18 mouse cellular contexts compared by ENCODE assay signal in the genomic region with DNA sequence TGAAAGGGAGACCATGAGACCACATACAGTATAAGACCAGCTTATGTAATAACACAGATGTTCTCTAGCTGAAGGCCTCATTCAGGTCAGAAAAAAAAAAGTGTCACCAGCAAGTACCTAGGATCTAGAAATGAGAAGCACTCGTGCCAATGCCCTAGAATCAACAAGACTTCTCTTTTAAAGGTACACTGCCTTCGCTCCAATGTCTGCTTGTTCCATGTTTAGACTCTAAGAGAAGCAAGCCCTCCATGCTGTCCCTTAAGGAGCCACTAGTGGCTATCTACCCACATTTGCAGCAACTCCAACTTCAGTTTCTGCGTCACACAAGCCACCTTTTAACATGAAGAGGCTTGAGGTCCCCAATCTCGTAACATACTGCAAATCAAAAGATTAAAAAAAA.
DNase-seq lines count a peak whose midpoint lies in the region; TF ChIP-seq lines count a peak whose summit lies in the region.
"Had no signal": no experiment of that assay in that cellular context is flagged by ENCODE, and none has a peak within 500 bp of the region (broad histone marks: within the 10 kb centered on the region; RNA-seq: fewer than 3 reads in every experiment).

No protein-coding gene starts in this region.

- peak; percentile 5; the same call in 1 of the 2 replicates for TF ChIP-seq CTCF in gastrocnemius, adult 2 months (IDR thresholded peaks at IDR 0.05)
- peak; percentile 18 for TF ChIP-seq CTCF in left cerebral cortex, adult 2 months (IDR thresholded peaks at IDR 0.05)

- peak overlapping the region; percentile 30 for H3K4me3 ChIP-seq in gastrocnemius, adult 2 months
- peak overlapping the region; percentile 87 for H3K4me3 ChIP-seq in left cerebral cortex, adult 2 months
- H3K4me3 ChIP-seq: embryonic facial prominence, embryonic 13.5 days; forebrain, embryonic 12.5 days; heart, embryonic 10.5 days; heart, embryonic 15.5 days; hindbrain, embryonic 10.5 days; hindbrain, embryonic 15.5 days had no signal

- intact Hi-C loops in gastrocnemius, adult 2 months (cut with DNase I) = loop anchor here (2.0 kb wide), 1 partner anchor 18 kb away; no protein-coding TSS in a partner anchor
- intact Hi-C loops in left cerebral cortex, adult 2 months (cut with DNase I) = no loop called here
- intact Hi-C loops in left cerebral cortex, postnatal 10 days (cut with DNase I) = no loop called here

- DNase-seq in gastrocnemius, adult 2 months = no peak
- DNase-seq in gastrocnemius, adult 8-10 months (ENCODE audit: low spot score in 2 of 2) = no peak
- no peak for DNase-seq in left cerebral cortex, adult 2 months (ENCODE audit: extremely low spot score in 1 of 2, low spot score in 2 of 2)
- DNase-seq in left cerebral cortex, postnatal 10 days (ENCODE audit: extremely low spot score in 1 of 2, low spot score in 2 of 2) = no peak
- peak; percentile 27 to 28 for DNase-seq in B cell, adult 2 months
- peak; percentile 49 for DNase-seq in induced T-regulatory cell, adult 2 months (ENCODE audit: low read depth)
- no peak for DNase-seq in ovary, postnatal 14 days (ENCODE audit: low spot score)
- no peak for DNase-seq in ovary, adult 18-20 months (ENCODE audit: low spot score)
- DNase-seq: adrenal gland, postnatal 14 days; cerebellum, adult 11-12 months; cerebellum, postnatal 25 days; gastrocnemius, postnatal 25 days had no signal

- H3K27ac ChIP-seq in gastrocnemius, adult 2 months = peak overlapping the region; percentile 52; the same call in 1 of the 2 replicates
- peak overlapping the region; percentile 45; the same call in 1 of the 2 replicates for H3K27ac ChIP-seq in left cerebral cortex, adult 2 months
- H3K27ac ChIP-seq: embryonic facial prominence, embryonic 13.5 days; forebrain, embryonic 12.5 days; heart, embryonic 10.5 days; heart, embryonic 15.5 days; hindbrain, embryonic 10.5 days; hindbrain, embryonic 15.5 days had no signal

Comparison
In these comparisons a context has a peak if more than half of its experiments do, and no peak if none do; other contexts are left out.
1. DNase-seq: peak in B cell, adult 2 months (2 of 2) and induced T-regulatory cell, adult 2 months (single experiment); none in gastrocnemius, adult 2 months (single experiment), gastrocnemius, adult 8-10 months (0 of 2), left cerebral cortex, adult 2 months (0 of 2), left cerebral cortex, postnatal 10 days (0 of 2), ovary, postnatal 14 days (single experiment) and ovary, adult 18-20 months (single experiment).